Mouse (Mus musculus): ENCODE measurements around the gene Olfr970. TPM values are rescaled to one million over a fixed set of nuclear protein-coding genes. Genes with fewer than 3 reads are reported as not detected.

The Olfr970 gene
- polyA plus RNA-seq (2015; fragmentation: Illumina TruSeq; extraction: RNeasy Lipid Tissue Mini Kit (QIAGEN cat#74804); ENCODE audit: insufficient read depth, low replicate concordance): not detected

DNA sequence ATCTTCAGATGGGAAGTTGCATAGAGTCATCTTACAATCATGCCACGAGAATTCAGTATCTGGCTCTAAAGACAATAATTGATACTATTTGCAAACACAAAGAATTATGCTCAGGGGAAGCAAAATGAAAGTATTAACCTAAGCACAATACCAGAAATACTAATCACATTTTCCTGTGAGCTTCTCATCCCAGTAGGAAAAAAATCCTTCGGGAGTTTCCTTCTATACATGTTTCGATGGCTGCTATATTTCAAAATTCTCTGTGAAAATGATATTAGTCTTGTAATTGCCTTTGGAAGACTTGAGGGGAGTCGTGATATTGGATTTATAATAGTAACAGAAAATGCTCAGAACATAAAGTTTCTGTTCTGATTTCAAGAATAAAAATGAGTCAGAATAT, at the start of gene Olfr970:
Gene Olfr970, plus strand, starts transcription at position 301 of the 400 bp plus-strand sequence.

GRCm38 (mm10) chr9:39783153-39783552, 25.5 kb upstream of the Olfr970 start, which contains the start of gene Olfr968:
TSS of gene Olfr968 (minus strand) at chr9:39783253.

DNA sequence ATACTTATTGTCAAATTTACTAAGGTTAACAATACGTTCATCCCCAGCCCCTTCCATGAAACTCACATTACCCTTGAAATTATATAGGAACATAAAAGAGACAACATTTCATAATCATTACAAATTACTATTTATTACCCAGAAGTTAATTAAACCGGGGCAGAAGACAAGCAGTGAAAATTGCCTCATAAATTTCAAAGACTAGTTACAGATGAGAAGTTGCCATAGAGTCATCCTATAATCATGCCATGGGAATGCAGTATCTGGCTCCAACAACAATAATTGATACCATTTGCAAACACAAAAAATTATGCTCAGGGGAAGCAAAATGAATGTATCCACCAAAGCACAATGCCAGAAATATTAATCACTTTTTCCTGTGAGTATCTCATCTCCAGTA, 18.1 kb upstream of the Olfr970 start, which contains the start of gene Olfr969:
Gene Olfr969, plus strand, starts transcription at position 388 of the 400 bp plus-strand sequence.

GRCm38 (mm10) chr9:39836576-39836975, 27.9 kb downstream of the Olfr970 start, which contains the start of gene Olfr971:
TSS of gene Olfr971 (plus strand) at chr9:39836876.

GRCm38 (mm10) chr9:39866122-39866521, 57.5 kb downstream of the Olfr970 start, which contains the start of gene Olfr972:
TSS of gene Olfr972 (plus strand) at chr9:39866422.

Other genes starting within 250 kb of the Olfr970 start
- not detected for gene Olfr959, start 233.3 kb upstream of the Olfr970 start, polyA plus RNA-seq (2015; fragmentation: Illumina TruSeq; extraction: RNeasy Lipid Tissue Mini Kit (QIAGEN cat#74804); ENCODE audit: insufficient read depth, low replicate concordance)
- gene AW551984, start 204.5 kb upstream of the Olfr970 start, polyA plus RNA-seq (2015; fragmentation: Illumina TruSeq; extraction: RNeasy Lipid Tissue Mini Kit (QIAGEN cat#74804); ENCODE audit: insufficient read depth, low replicate concordance): 0.11 TPM
- not detected for gene Olfr148, start 198.2 kb upstream of the Olfr970 start, polyA plus RNA-seq (2015; fragmentation: Illumina TruSeq; extraction: RNeasy Lipid Tissue Mini Kit (QIAGEN cat#74804); ENCODE audit: insufficient read depth, low replicate concordance)
- not detected for gene Olfr960, start 187.5 kb upstream of the Olfr970 start, polyA plus RNA-seq (2015; fragmentation: Illumina TruSeq; extraction: RNeasy Lipid Tissue Mini Kit (QIAGEN cat#74804); ENCODE audit: insufficient read depth, low replicate concordance)
- not detected for gene Olfr961, start 163.8 kb upstream of the Olfr970 start, polyA plus RNA-seq (2015; fragmentation: Illumina TruSeq; extraction: RNeasy Lipid Tissue Mini Kit (QIAGEN cat#74804); ENCODE audit: insufficient read depth, low replicate concordance)
- not detected for gene Olfr963, start 141.7 kb upstream of the Olfr970 start, polyA plus RNA-seq (2015; fragmentation: Illumina TruSeq; extraction: RNeasy Lipid Tissue Mini Kit (QIAGEN cat#74804); ENCODE audit: insufficient read depth, low replicate concordance)
- gene Olfr149, start 101.7 kb upstream of the Olfr970 start, polyA plus RNA-seq (2015; fragmentation: Illumina TruSeq; extraction: RNeasy Lipid Tissue Mini Kit (QIAGEN cat#74804); ENCODE audit: insufficient read depth, low replicate concordance): not detected
- gene Olfr965, start 97.5 kb upstream of the Olfr970 start, polyA plus RNA-seq (2015; fragmentation: Illumina TruSeq; extraction: RNeasy Lipid Tissue Mini Kit (QIAGEN cat#74804); ENCODE audit: insufficient read depth, low replicate concordance): not detected
- not detected for gene Olfr150, start 77.9 kb upstream of the Olfr970 start, polyA plus RNA-seq (2015; fragmentation: Illumina TruSeq; extraction: RNeasy Lipid Tissue Mini Kit (QIAGEN cat#74804); ENCODE audit: insufficient read depth, low replicate concordance)
- not detected for gene Olfr967, start 62.6 kb upstream of the Olfr970 start, polyA plus RNA-seq (2015; fragmentation: Illumina TruSeq; extraction: RNeasy Lipid Tissue Mini Kit (QIAGEN cat#74804); ENCODE audit: insufficient read depth, low replicate concordance)
- gene Olfr968, start 25.6 kb upstream of the Olfr970 start, polyA plus RNA-seq (2015; fragmentation: Illumina TruSeq; extraction: RNeasy Lipid Tissue Mini Kit (QIAGEN cat#74804); ENCODE audit: insufficient read depth, low replicate concordance): not detected
- not detected for gene Olfr969, start 17.9 kb upstream of the Olfr970 start, polyA plus RNA-seq (2015; fragmentation: Illumina TruSeq; extraction: RNeasy Lipid Tissue Mini Kit (QIAGEN cat#74804); ENCODE audit: insufficient read depth, low replicate concordance)
- gene Olfr971, start 28.0 kb downstream of the Olfr970 start, polyA plus RNA-seq (2015; fragmentation: Illumina TruSeq; extraction: RNeasy Lipid Tissue Mini Kit (QIAGEN cat#74804); ENCODE audit: insufficient read depth, low replicate concordance): not detected
- gene Olfr972, start 57.6 kb downstream of the Olfr970 start, polyA plus RNA-seq (2015; fragmentation: Illumina TruSeq; extraction: RNeasy Lipid Tissue Mini Kit (QIAGEN cat#74804); ENCODE audit: insufficient read depth, low replicate concordance): not detected
- gene Olfr229, start 98.5 kb downstream of the Olfr970 start, polyA plus RNA-seq (2015; fragmentation: Illumina TruSeq; extraction: RNeasy Lipid Tissue Mini Kit (QIAGEN cat#74804); ENCODE audit: insufficient read depth, low replicate concordance): not detected
- not detected for gene Olfr974, start 128.6 kb downstream of the Olfr970 start, polyA plus RNA-seq (2015; fragmentation: Illumina TruSeq; extraction: RNeasy Lipid Tissue Mini Kit (QIAGEN cat#74804); ENCODE audit: insufficient read depth, low replicate concordance)
- not detected for gene Olfr975, start 143.2 kb downstream of the Olfr970 start, polyA plus RNA-seq (2015; fragmentation: Illumina TruSeq; extraction: RNeasy Lipid Tissue Mini Kit (QIAGEN cat#74804); ENCODE audit: insufficient read depth, low replicate concordance)
- not detected for gene Olfr976, start 152.3 kb downstream of the Olfr970 start, polyA plus RNA-seq (2015; fragmentation: Illumina TruSeq; extraction: RNeasy Lipid Tissue Mini Kit (QIAGEN cat#74804); ENCODE audit: insufficient read depth, low replicate concordance)
- gene Olfr978, start 183.3 kb downstream of the Olfr970 start, polyA plus RNA-seq (2015; fragmentation: Illumina TruSeq; extraction: RNeasy Lipid Tissue Mini Kit (QIAGEN cat#74804); ENCODE audit: insufficient read depth, low replicate concordance): not detected
- gene Olfr979, start 194.6 kb downstream of the Olfr970 start, polyA plus RNA-seq (2015; fragmentation: Illumina TruSeq; extraction: RNeasy Lipid Tissue Mini Kit (QIAGEN cat#74804); ENCODE audit: insufficient read depth, low replicate concordance): not detected
- gene Olfr980, start 200.7 kb downstream of the Olfr970 start, polyA plus RNA-seq (2015; fragmentation: Illumina TruSeq; extraction: RNeasy Lipid Tissue Mini Kit (QIAGEN cat#74804); ENCODE audit: insufficient read depth, low replicate concordance): not detected
- gene Olfr981, start 212.6 kb downstream of the Olfr970 start, polyA plus RNA-seq (2015; fragmentation: Illumina TruSeq; extraction: RNeasy Lipid Tissue Mini Kit (QIAGEN cat#74804); ENCODE audit: insufficient read depth, low replicate concordance): not detected

Measured in spleen, adult 10 weeks (tissue).